Mouse (Mus musculus) thymus, postnatal 0 days (tissue): Measurements from ENCODE around the gene Psmg1. TPM values are rescaled to one million over a fixed set of nuclear protein-coding genes. Genes with fewer than 3 reads are reported as not detected.
"Not testable (repeated sequence)": the region's sequence is repeated elsewhere in the genome, so short reads cannot be mapped to it uniquely, and the experiment has no call there.

Source experiments
- DNase-seq: peaks from one replicate; pipeline ENCODE4 v3.0.0-alpha.2; 2015; ENCODE audit warnings: low spot score
- microRNA-seq: library from miRNA; unstranded; fragments of <30 nt; microRNA quantifications from one replicate; pipeline ENCODE4, GENCODE M21; 2016; ENCODE audit warnings: borderline number of aligned reads
- polyA plus RNA-seq: library from polyadenylated mRNA; unstranded; fragments of >200 nt; fragmentation: Nextera tagmentation; extraction: Ambion mirVana; gene quantifications from 2 replicates; pipeline ENCODE4 v1.2.1, GENCODE M21; 2015

The Psmg1 gene
- polyA plus RNA-seq, 1 experiment from 2014 or later, result 99.3 TPM

GRCm38 (mm10) chr16:95960689-95961088 is 30.1 kb downstream of the Psmg1 start:
- DNase-seq, result not testable (repeated sequence)

DNA sequence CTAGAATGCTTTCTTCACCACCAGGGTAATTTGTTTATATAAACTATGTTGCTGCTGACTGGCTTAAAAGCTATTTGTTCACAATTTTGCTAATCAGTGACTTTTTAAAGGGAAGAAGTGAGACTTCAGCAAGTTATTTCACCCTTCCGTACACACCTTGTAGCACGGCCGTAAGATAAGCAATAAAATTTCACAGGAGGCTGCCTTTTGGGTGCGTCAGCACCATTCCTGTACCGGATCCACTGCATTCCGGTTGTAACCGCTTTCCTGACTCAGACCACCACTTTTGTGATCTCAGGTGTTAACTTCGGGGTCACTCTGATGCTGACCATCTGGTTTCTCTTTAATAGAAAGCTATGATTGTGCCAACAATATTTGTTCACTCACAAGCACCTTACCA is 32.7 kb downstream of the Psmg1 start:
- DNase-seq, result no peak

DNA sequence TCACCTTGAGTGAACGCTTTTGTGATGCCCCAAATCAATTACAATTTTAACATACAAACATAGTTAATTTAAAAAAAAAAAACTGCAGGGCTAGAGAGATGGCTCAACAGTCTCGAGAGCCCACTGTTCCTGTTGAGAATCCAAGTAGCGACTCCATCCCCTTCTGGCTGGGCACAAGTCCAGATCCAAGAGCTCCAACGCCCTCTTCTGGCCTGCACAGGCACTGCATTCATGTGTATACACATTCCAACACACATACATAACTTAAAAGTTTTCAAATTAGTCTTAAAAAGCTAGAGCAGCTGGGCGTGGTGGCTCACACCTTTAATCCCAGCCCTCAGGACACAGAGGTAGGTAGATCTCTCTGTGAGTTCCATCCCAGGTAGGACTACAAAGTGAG is 34.1 kb downstream of the Psmg1 start:
- DNase-seq, result peak; percentile 24

- no peak for DNase-seq
Measured at GRCm38 (mm10) chr16:95955716-95956346, 34.9 kb downstream of the Psmg1 start.

- no peak for DNase-seq
Measured at GRCm38 (mm10) chr16:95954341-95954740, 36.4 kb downstream of the Psmg1 start.

GRCm38 (mm10) chr16:95953159-95953650 is 37.6 kb downstream of the Psmg1 start:
- no peak for DNase-seq

GRCm38 (mm10) chr16:95951471-95951870 is 39.3 kb downstream of the Psmg1 start:
- no peak for DNase-seq

DNA sequence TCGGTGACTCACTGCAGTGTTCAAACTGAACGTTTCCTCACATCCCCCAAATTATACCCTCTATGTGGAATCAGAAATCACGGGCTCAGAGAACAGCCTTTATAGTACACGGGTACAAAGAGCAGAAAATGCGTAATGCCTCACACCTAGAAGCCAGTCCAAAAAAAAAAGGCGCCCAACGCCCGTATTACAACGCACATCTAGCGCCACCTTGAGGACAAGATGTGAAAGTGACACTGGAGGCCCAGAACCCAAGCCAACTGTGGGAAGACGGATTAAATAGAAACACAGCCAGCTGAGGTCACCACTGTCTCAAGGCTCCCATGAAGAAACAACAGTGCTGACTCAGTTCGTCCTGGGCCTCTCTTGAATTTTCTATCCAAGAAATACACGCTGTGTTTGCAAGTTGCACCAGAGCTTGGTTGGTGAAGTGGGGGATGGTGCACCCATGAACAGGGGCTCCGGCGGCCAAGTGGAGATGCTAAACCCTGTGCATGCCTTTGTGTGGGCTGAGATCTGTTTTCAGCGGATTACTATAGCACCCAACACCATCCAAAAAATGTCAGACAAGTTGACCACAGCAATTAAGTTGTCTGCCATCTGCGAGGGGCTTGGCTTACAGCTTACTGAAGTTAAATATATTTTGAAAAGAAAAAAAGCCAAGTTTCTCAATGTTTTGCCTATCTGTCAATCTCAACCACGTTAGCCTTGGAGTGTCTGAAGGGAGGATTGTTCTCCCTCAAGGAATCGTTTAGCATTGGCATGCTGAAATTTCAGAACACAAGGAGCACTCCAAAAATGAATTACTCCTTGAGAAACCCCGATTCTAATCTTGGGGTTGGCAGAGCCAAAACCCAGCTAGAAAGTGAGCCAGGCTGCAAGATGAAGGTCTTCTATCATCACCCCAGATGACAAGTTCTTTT is 45.1 kb downstream of the Psmg1 start:
- DNase-seq, result peak; percentile 92

DNA sequence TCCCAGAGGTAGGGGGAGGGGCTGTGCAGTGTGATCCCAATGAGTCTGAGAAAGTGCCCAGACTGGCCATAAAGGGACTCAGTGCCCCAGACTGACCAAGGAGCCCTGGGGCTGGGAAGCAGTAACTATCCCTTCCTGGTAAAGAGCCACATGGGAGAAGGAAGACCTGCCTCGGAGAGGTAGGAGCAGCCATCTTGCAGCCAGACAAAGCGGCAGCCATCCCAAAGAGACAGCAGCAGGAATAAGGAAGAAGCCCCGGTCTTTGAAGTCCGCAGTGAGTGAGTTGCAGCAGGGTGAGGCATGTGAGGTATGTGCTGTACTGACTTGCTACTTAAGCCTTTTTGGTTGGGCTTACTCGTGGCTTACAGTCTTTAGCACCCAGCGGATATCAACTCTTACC is 47.6 kb downstream of the Psmg1 start:
- no peak for DNase-seq

DNA sequence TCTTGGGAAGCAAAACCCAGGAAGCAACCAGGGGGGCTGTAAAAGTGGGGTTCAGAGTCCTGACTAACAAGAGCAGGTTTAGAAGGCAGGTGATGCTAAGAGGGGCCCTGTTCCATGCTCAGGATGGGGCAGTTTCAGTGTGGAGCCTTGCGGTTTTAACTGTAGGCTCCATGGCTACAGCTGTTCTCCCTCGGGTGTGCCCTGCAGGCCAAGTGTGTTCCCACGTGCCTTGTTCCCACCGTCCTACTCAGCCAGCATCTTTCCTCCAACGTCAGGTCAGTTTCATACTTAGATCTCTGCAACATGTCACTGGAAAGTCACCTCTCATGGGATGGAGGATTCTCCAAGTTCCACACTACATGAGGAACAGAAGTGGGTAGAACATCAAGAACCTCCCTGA is 49.2 kb downstream of the Psmg1 start:
- no peak for DNase-seq

DNA sequence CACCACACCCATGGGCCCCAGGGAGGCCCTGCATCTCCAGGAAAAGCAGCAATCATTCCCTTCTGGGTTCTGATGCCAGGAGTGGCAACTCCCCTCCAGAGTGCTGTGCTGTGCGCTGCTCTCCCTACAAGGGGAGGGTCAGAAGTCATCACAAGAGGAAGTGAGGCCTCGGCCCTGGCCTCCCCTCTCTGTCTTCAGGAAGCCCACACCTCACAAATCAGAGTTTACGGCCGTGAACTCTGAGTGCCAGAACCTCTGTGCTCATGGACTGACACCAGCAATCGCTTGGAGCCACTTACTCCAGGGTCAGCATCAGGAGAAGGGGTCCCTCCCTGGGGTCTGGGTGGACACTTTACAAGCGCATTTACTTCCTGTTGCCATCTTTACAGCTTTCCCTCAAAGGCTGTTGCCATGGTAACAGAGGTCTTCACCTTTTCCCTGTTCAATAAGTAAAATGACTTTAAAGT is 55.2 kb downstream of the Psmg1 start:
- no peak for DNase-seq

DNA sequence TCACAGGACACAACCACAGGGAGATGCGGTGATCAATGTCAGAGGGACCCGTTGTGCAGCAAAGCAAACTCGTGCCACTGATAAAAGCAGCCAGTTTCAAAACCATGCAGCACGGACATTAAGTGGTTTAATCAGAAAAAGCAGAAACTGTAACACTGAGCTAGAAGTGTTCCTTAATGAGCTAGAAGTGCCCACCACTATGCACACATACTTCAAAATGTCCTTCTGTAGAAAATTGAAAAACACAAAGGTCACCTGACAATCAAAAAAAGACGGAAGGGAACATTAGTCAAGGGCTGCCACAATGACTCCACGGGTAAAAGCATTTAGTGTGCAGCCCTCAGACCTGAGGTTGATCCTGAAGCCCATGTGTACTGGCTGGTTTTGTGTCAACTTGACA is 57.9 kb downstream of the Psmg1 start:
- no peak for DNase-seq

- DNase-seq, result no peak
Measured at GRCm38 (mm10) chr16:95931509-95931908, 59.3 kb downstream of the Psmg1 start.

Small RNAs within 50 kb of the gene (microRNA-seq; reads per million reads assigned to microRNA genes)
- gene Gm27833, result not detected

Other genes with a start within 250 kb of the Psmg1 start
- 56.8 and 62.9 TPM in 2 replicates for gene Brwd1, start 91.6 kb upstream of the Psmg1 start, polyA plus RNA-seq
- gene Hmgn1, start 136.8 kb upstream of the Psmg1 start, polyA plus RNA-seq, result 380 and 399 TPM in 2 replicates
- gene Wrb, start 154.4 kb upstream of the Psmg1 start, polyA plus RNA-seq, result 26.3 and 26.8 TPM in 2 replicates
- gene Lca5l, start 201.3 kb upstream of the Psmg1 start, polyA plus RNA-seq, result 0.27 TPM in 2 replicates
- 0.68 and 0.82 TPM in 2 replicates for gene Sh3bgr, start 209.5 kb upstream of the Psmg1 start, polyA plus RNA-seq
- 3.4 and 4.3 TPM in 2 replicates for gene B3galt5, start 244.8 kb upstream of the Psmg1 start, polyA plus RNA-seq